Mouse (Mus musculus) MEL (cell line): ENCODE data around the gene Nos3. TPM values are rescaled to one million over a fixed set of nuclear protein-coding genes. Genes with fewer than 3 reads are reported as not detected.

Source experiments
- DNase-seq: peaks from one replicate; pipeline ENCODE4 v3.0.0; 2011; ENCODE audit warnings: low read depth, low spot score
- H3K27ac ChIP-seq: 2 replicates; pipeline ENCODE4 v1.5.1; 2012; ENCODE audit warnings: low read depth, mild to moderate bottlenecking, control low read depth, low read length, moderate library complexity; ENCODE audit not compliant: control insufficient read depth
- H3K27me3 ChIP-seq, 2 experiments: fragments of 150-350 bp in 1 of 2; sonication (generic) in 1 of 2; 2 replicates each; pipeline ENCODE4 v1.6.1; 2012; ENCODE audit warnings: low read length in 2 of 2, mild to moderate bottlenecking in 2 of 2, improper control_type of control experiment in 1 of 2, moderate library complexity in 1 of 2; ENCODE audit not compliant: insufficient read depth in 2 of 2, control insufficient read depth in 1 of 2
- H3K36me3 ChIP-seq, 2 experiments: 2 replicates each; pipeline ENCODE4 v1.6.1; 2012 to 2014; ENCODE audit warnings: low read length in 2 of 2, improper control_type of control experiment in 1 of 2, inconsistent platforms in 1 of 2, mild to moderate bottlenecking in 1 of 2; ENCODE audit not compliant: insufficient read depth in 2 of 2, control insufficient read depth in 1 of 2
- H3K4me1 ChIP-seq, 2 experiments: fragments of 150-350 bp in 1 of 2; sonication (generic) in 1 of 2; 2 replicates each; pipeline ENCODE4 v1.6.1; 2012; ENCODE audit warnings: low read length in 2 of 2, improper control_type of control experiment in 1 of 2, mild to moderate bottlenecking in 1 of 2; ENCODE audit not compliant: insufficient read depth in 2 of 2, control insufficient read depth in 1 of 2
- H3K4me3 ChIP-seq, 2 experiments: fragments of 150-350 bp in 1 of 2; sonication (generic) in 1 of 2; 2 replicates each; pipeline ENCODE4 v1.5.1; 2012; ENCODE audit warnings: low read depth in 2 of 2, low read length in 2 of 2, mild to moderate bottlenecking in 2 of 2, moderate library complexity in 2 of 2, control low read depth in 1 of 2, improper control_type of control experiment in 1 of 2; ENCODE audit not compliant: control insufficient read depth in 1 of 2, insufficient read depth in 1 of 2
- H3K79me2 ChIP-seq: 2 replicates; pipeline ENCODE4 v1.6.1; 2012; ENCODE audit warnings: mild to moderate bottlenecking, low read length, moderate library complexity; ENCODE audit not compliant: control insufficient read depth, poor library complexity, insufficient read depth
- H3K9ac ChIP-seq: 2 replicates; pipeline ENCODE4 v1.6.1; 2012; ENCODE audit warnings: low read depth, mild to moderate bottlenecking, control low read depth, low read length, moderate library complexity; ENCODE audit not compliant: control insufficient read depth, poor library complexity, severe bottlenecking
- H3K9me3 ChIP-seq: fragments of 150-350 bp; sonication (generic); replicated peaks from 2 replicates; pipeline ENCODE4 v1.6.1; 2012; ENCODE audit warnings: mild to moderate bottlenecking, low read length, improper control_type of control experiment, moderate library complexity; ENCODE audit not compliant: insufficient read depth
- BHLHE40 ChIP-seq: IDR thresholded peaks from 2 replicates; pipeline ENCODE4 v1.6.1; 2012; ENCODE audit warnings: low read depth, mild to moderate bottlenecking, inconsistent platforms, low read length, improper control_type of control experiment, borderline replicate concordance
- CHD2 ChIP-seq: IDR thresholded peaks from 2 replicates; pipeline ENCODE4 v1.6.1; 2011; ENCODE audit warnings: low read length, improper control_type of control experiment
- CTCF ChIP-seq, 3 experiments: IDR thresholded peaks in 2 of 3; conservative IDR thresholded peaks in 1 of 3; 2 replicates each; pipeline ENCODE4 v1.5.1; 2011 to 2012; ENCODE audit warnings: low read length in 3 of 3, low read depth in 2 of 3, mild to moderate bottlenecking in 2 of 3, improper control_type of control experiment in 1 of 3, inconsistent platforms in 1 of 3, mixed read lengths in 1 of 3, moderate library complexity in 1 of 3; ENCODE audit not compliant: control insufficient read depth in 1 of 3, insufficient read depth in 1 of 3, poor library complexity in 1 of 3, severe bottlenecking in 1 of 3
- E2F4 ChIP-seq: IDR thresholded peaks from 2 replicates; pipeline ENCODE4 v1.6.1; 2011; ENCODE audit warnings: low read depth, low read length, improper control_type of control experiment, borderline replicate concordance
- ELF1 ChIP-seq: IDR thresholded peaks from 2 replicates; pipeline ENCODE4 v1.6.1; 2014; ENCODE audit warnings: low read depth, mild to moderate bottlenecking, inconsistent platforms, low read length, improper control_type of control experiment, moderate library complexity
- EP300 ChIP-seq, 2 experiments: IDR thresholded peaks; 2 replicates each; pipeline ENCODE4 v1.6.1; 2011; ENCODE audit warnings: improper control_type of control experiment in 2 of 2, low read length in 2 of 2, low read depth in 1 of 2, mild to moderate bottlenecking in 1 of 2
- ETS1 ChIP-seq: IDR thresholded peaks from 2 replicates; pipeline ENCODE4 v1.6.1; 2012; ENCODE audit warnings: low read depth, mild to moderate bottlenecking, inconsistent platforms, low read length, improper control_type of control experiment, moderate library complexity
- GABPA ChIP-seq: IDR thresholded peaks from 2 replicates; pipeline ENCODE4 v1.6.1; 2012; ENCODE audit warnings: low read depth, mild to moderate bottlenecking, inconsistent platforms, low read length, improper control_type of control experiment, moderate library complexity
- GATA1 ChIP-seq: IDR thresholded peaks from 2 replicates; pipeline ENCODE4 v1.6.1; 2011; ENCODE audit warnings: low read depth, low read length, improper control_type of control experiment
- JUND ChIP-seq: IDR thresholded peaks from 2 replicates; pipeline ENCODE4 v1.6.1; 2011; ENCODE audit warnings: low read depth, mild to moderate bottlenecking, improper control_type of control experiment, low read length
- KAT2A ChIP-seq: conservative IDR thresholded peaks from 2 replicates; pipeline ENCODE4 v1.6.1; 2012; ENCODE audit warnings: low read depth, low read length, improper control_type of control experiment, inconsistent platforms
- MAFK ChIP-seq: IDR thresholded peaks from 2 replicates; pipeline ENCODE4 v1.6.1; 2011; ENCODE audit warnings: low read depth, mild to moderate bottlenecking, low read length, improper control_type of control experiment, borderline replicate concordance
- MAX ChIP-seq: IDR thresholded peaks from 2 replicates; pipeline ENCODE4 v1.6.1; 2011; ENCODE audit warnings: low read length, improper control_type of control experiment
- MEF2A ChIP-seq: IDR thresholded peaks from 2 replicates; pipeline ENCODE4 v1.6.1; 2014; ENCODE audit warnings: low read depth, mild to moderate bottlenecking, inconsistent platforms, low read length, improper control_type of control experiment; ENCODE audit not compliant: poor library complexity, insufficient replicate concordance, severe bottlenecking; ENCODE audit errors: extremely low read depth
- MXI1 ChIP-seq: IDR thresholded peaks from 2 replicates; pipeline ENCODE4 v1.6.1; 2011; ENCODE audit warnings: mild to moderate bottlenecking, low read depth, low read length, improper control_type of control experiment
- MYC ChIP-seq: IDR thresholded peaks from 2 replicates; pipeline ENCODE4 v1.6.1; 2011; ENCODE audit warnings: low read depth, mild to moderate bottlenecking, low read length, improper control_type of control experiment, moderate library complexity
- NELFE ChIP-seq: IDR thresholded peaks from 2 replicates; pipeline ENCODE4 v1.6.1; 2011; ENCODE audit warnings: low read depth, low read length, improper control_type of control experiment
- NRF1 ChIP-seq: IDR thresholded peaks from 2 replicates; pipeline ENCODE4 v1.6.1; 2014; ENCODE audit warnings: low read depth, mild to moderate bottlenecking, inconsistent platforms, low read length, improper control_type of control experiment, moderate library complexity; ENCODE audit not compliant: poor library complexity, insufficient read depth, severe bottlenecking
- POLR2A ChIP-seq, 2 experiments: IDR thresholded peaks; 2 replicates each; pipeline ENCODE4 v1.6.1; 2011 to 2012; ENCODE audit warnings: low read length in 2 of 2, mild to moderate bottlenecking in 2 of 2, control low read depth in 1 of 2, improper control_type of control experiment in 1 of 2, low read depth in 1 of 2, moderate library complexity in 1 of 2; ENCODE audit not compliant: control insufficient read depth in 1 of 2, insufficient read depth in 1 of 2, poor library complexity in 1 of 2
- RAD21 ChIP-seq: IDR thresholded peaks from 2 replicates; pipeline ENCODE4 v1.6.1; 2011; ENCODE audit warnings: mild to moderate bottlenecking, low read depth, low read length, improper control_type of control experiment
- RCOR1 ChIP-seq: IDR thresholded peaks from 2 replicates; pipeline ENCODE4 v1.6.1; 2012; ENCODE audit warnings: low read depth, mild to moderate bottlenecking, inconsistent platforms, low read length, improper control_type of control experiment
- SIN3A ChIP-seq: IDR thresholded peaks from 2 replicates; pipeline ENCODE4 v1.6.1; 2012; ENCODE audit warnings: low read length, improper control_type of control experiment, inconsistent platforms
- SMC3 ChIP-seq: IDR thresholded peaks from 2 replicates; pipeline ENCODE4 v1.6.1; 2011; ENCODE audit warnings: low read depth, low read length, improper control_type of control experiment
- TBP ChIP-seq: IDR thresholded peaks from 2 replicates; pipeline ENCODE4 v1.8.0; 2011; ENCODE audit warnings: low read depth, low read length, improper control_type of control experiment
- TCF12 ChIP-seq: IDR thresholded peaks from 2 replicates; pipeline ENCODE4 v1.6.1; 2014; ENCODE audit warnings: low read depth, mild to moderate bottlenecking, inconsistent platforms, low read length, improper control_type of control experiment, moderate library complexity
- UBTF ChIP-seq: IDR thresholded peaks from 2 replicates; pipeline ENCODE4 v1.6.1; 2012; ENCODE audit warnings: low read depth, mild to moderate bottlenecking, inconsistent platforms, low read length, improper control_type of control experiment, moderate library complexity, borderline replicate concordance; ENCODE audit not compliant: insufficient read depth
- USF1 ChIP-seq: IDR thresholded peaks from 2 replicates; pipeline ENCODE4 v1.6.1; 2014; ENCODE audit warnings: low read depth, mild to moderate bottlenecking, inconsistent platforms, low read length, improper control_type of control experiment, moderate library complexity
- USF2 ChIP-seq, 2 experiments: IDR thresholded peaks; 2 replicates each; pipeline ENCODE4 v1.6.1; 2011 to 2012; ENCODE audit warnings: improper control_type of control experiment in 2 of 2, low read length in 2 of 2, borderline replicate concordance in 1 of 2, inconsistent platforms in 1 of 2, low read depth in 1 of 2, mild to moderate bottlenecking in 1 of 2; ENCODE audit not compliant: insufficient read depth in 1 of 2
- ZC3H11A ChIP-seq: IDR thresholded peaks from 2 replicates; pipeline ENCODE4 v1.6.1; 2012; ENCODE audit warnings: low read depth, mild to moderate bottlenecking, inconsistent platforms, low read length, improper control_type of control experiment
- ZKSCAN1 ChIP-seq: IDR thresholded peaks from 2 replicates; pipeline ENCODE4 v1.6.1; 2012; ENCODE audit warnings: low read depth, mild to moderate bottlenecking, inconsistent platforms, low read length, improper control_type of control experiment, moderate library complexity
- ZNF384 ChIP-seq: IDR thresholded peaks from 2 replicates; pipeline ENCODE4 v1.6.1; 2012; ENCODE audit warnings: low read depth, mild to moderate bottlenecking, inconsistent platforms, low read length, improper control_type of control experiment
- polyA plus RNA-seq, 2 experiments: library from polyadenylated mRNA; stranded (reverse) in 1 of 2; unstranded in 1 of 2; fragments of >175 nt in 1 of 2; fragments of >200 nt in 1 of 2; gene quantifications; 2 replicates each; pipeline versions ENCODE4 v1.2.1 to v1.2.4; 2012; ENCODE audit warnings: low replicate concordance in 2 of 2, low read depth in 1 of 2; ENCODE audit not compliant: insufficient read length in 2 of 2, insufficient read depth in 1 of 2, missing spikeins in 1 of 2
- total RNA-seq: library from RNA; depleted of rRNA; stranded (reverse); fragments of 300-350 nt; gene quantifications from 2 replicates; pipeline ENCODE4 v1.2.3, GENCODE M21; 2012

The Nos3 gene
- total and polyA plus RNA-seq, 3 experiments: 3.9 to 6.2 TPM; not detected in 1

DNA sequence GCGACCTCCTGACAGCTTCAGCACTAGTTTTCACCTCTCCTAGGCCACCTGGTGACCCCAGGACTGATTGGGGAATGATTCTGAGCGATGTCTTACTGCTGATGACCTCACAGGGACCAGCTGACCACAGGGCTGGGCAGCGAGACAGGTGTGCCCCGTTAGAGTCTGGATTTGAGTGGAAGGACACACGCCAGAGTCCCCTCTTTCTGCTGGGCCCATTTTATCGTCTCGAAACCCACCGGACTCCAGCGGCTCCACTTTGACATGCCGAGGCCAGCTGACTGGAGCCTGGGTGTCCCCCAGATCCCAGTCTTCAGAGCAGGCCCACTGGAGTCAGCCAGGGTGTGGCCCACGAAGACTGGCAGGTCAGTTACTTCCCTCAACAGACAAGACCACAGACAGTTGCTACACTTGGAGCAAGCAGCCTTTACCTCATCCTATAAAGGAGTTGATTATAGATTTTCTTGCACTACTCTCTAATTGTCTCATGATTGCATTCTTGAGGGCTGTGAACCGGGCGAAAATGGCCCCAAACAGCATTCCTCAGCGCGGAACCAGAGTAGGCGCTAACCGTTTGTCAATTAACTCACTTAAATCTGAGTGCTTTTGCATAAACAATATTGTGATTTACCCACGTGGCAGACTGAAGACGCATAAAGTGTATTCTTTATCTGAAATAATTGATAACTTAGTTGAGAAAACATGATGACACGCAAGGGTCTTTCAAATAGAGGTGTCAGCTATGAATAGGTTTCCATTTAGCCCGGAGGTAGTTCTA is 59.6 kb downstream of the Nos3 start (continued):
- TF ChIP-seq SMC3 (no peak), RAD21 (no peak), USF1 (peak; percentile 11; the same call in 1 of the 2 replicates), MXI1 (peak; percentile 93), CHD2 (no peak; the same call in 1 of the 2 replicates), ETS1 (no peak), MEF2A (no peak), BHLHE40 (0 out of 2 replicates have a peak, but pooled peaks have one; percentile 0), TBP (no peak)

DNA sequence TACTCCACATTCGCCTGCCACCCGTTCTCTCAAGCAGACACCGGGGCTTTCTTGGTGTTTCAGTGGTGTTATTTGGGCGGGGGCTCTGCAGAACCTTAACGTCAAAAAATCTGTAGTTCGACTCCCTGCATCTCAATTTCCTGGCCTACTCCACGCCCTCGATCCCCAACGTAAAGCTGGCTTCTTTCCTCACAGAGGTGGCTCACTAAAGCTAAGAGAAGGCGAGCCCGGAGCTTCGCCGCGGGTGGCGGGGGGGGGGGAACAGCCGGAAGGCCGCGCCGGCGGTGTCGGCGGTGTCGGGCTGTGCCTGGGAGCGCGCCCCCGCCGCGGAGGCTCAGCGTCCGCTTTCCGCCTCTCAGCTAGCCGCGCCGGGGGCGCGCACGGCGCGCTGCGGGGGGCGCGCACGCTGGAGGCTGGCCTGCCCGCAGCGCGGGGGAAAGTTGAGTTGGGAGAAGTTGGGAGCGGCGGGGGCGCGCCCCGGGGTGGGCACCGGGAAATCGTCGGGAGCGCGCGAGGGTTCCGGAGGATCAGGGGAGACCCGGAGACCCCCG is 60.3 kb downstream of the Nos3 start:
- H3K9me3 ChIP-seq: no peaks in the 10 kb centered on the region
- DNase-seq: peak; percentile 93
- peak overlapping the region; percentile 78 to 86 for H3K4me3 ChIP-seq
- H3K79me2 ChIP-seq: peaks cover 14% of the 10 kb centered on the region
- peak overlapping the region; percentile 85 for H3K9ac ChIP-seq
- peaks cover 0 to 17% of the 10 kb centered on the region in 2 experiments; a peak in 2 of 4 replicates for H3K36me3 ChIP-seq
- H3K4me1 ChIP-seq: peaks cover 6 to 22% of the 10 kb centered on the region in 2 experiments
- peak overlapping the region; percentile 60 for H3K27ac ChIP-seq
- H3K27me3 ChIP-seq: no peaks in the 10 kb centered on the region
- TF ChIP-seq UBTF (0 out of 2 replicates have a peak, but pooled peaks have one; percentile 7), MXI1 (no peak; the same call in 1 of the 2 replicates), JUND (no peak), MAX (no peak), GABPA (no peak), BHLHE40 (no peak), SMC3 (no peak), NELFE (peak; percentile 64), E2F4 (no peak), RCOR1 (0 out of 2 replicates have a peak, but pooled peaks have one; percentile 0), GATA1 (no peak), MAFK (no peak), USF1 (no peak; the same call in 1 of the 2 replicates), SIN3A (no peak; the same call in 1 of the 2 replicates), ELF1 (0 out of 2 replicates have a peak, but pooled peaks have one; percentile 36), ZNF384 (no peak), USF2 (IDR thresholded peaks at IDR 0.05; ENCODE audit: borderline replicate concordance in 1 of 2, insufficient read depth in 1 of 2, low read depth in 1 of 2, low read length in 2 of 2) (no peak), NRF1 (peak; percentile 31; the same call in 1 of the 2 replicates), POLR2A (IDR thresholded peaks at IDR 0.05; ENCODE audit: control insufficient read depth in 1 of 2, insufficient read depth in 1 of 2, low read depth in 1 of 2, low read length in 2 of 2, poor library complexity in 1 of 2) (peak; percentile 68 to 75; a peak in 3 of 4 replicates), TBP (0 out of 2 replicates have a peak, but pooled peaks have one; percentile 38), ZC3H11A (no peak), MYC (no peak), ZKSCAN1 (no peak), RAD21 (no peak), TCF12 (no peak), KAT2A (no peak), CTCF (IDR thresholded peaks at IDR 0.05 in 2 of 3, conservative IDR thresholded peaks at IDR 0.05 in 1 of 3; ENCODE audit: control insufficient read depth in 1 of 3, insufficient read depth in 1 of 3, low read depth in 2 of 3, low read length in 3 of 3, poor library complexity in 1 of 3, severe bottlenecking in 1 of 3) (peak in 1 of 3 experiments; percentile 0; a peak in 1 of 6 replicates), EP300 (IDR thresholded peaks at IDR 0.05; ENCODE audit: low read depth in 1 of 2, low read length in 2 of 2) (no peak)
